Mouse (Mus musculus): ENCODE data around the gene Lrmda. TPM values are rescaled to one million over a fixed set of nuclear protein-coding genes. Genes with fewer than 3 reads are reported as not detected.

The Lrmda gene
- polyA plus RNA-seq, 1 experiment from 2014 or later = 0.23 TPM

- H3K9me3 ChIP-seq (replicated peaks) = no peaks in the 10 kb centered on the region
- H3K27ac ChIP-seq = 0 out of 2 replicates have a peak overlapping the region, but pooled peaks have one; percentile 18
- no peaks in the 10 kb centered on the region for H3K36me3 ChIP-seq
- H3K4me1 ChIP-seq = peaks cover 21% of the 10 kb centered on the region
- peak overlapping the region; percentile 15; the same call in 1 of the 2 replicates for H3K4me2 ChIP-seq
- peaks cover 15% of the 10 kb centered on the region; the same call in 1 of the 2 replicates for H3K27me3 ChIP-seq (replicated peaks)
- ATAC-seq = no peak
- no peak overlapping the region for H3K9ac ChIP-seq
- no peak overlapping the region for H3K4me3 ChIP-seq
- WGBS (ENCODE audit: insufficient replicate concordance) = 30% methylated on average over 2 of the region's 2 CpGs
These were observed 1.4 kb downstream of the Lrmda start for GRCm38 (mm10) chr14:22020885-22021284.

DNA sequence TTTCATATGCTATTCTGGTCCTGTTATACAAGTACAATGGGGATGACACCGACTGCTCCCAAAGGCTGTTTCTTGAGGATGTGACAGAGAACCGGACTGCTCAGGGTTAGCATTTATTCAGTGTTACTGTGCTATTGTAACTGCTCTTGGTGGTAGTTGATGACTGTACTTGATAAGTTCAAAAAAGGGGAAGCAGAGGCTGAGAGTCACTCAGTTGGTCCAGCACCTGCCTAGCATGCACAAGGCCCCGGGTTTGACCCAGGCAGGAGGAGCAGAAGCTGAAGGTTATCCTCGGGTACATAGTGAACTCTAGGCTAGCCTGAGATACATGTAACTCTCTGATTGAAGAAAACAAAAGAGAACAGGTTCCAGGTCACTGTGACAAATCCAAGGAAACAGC lies 4.0 kb downstream of the Lrmda start:
- no peak overlapping the region for H3K4me2 ChIP-seq
- H3K9me3 ChIP-seq (replicated peaks) = no peaks in the 10 kb centered on the region
- H3K4me1 ChIP-seq = peaks cover 21% of the 10 kb centered on the region
- H3K27ac ChIP-seq = no peak overlapping the region
- H3K4me3 ChIP-seq = no peak overlapping the region
- no peaks in the 10 kb centered on the region for H3K36me3 ChIP-seq
- ATAC-seq = no peak
- no peaks in the 10 kb centered on the region for H3K27me3 ChIP-seq (replicated peaks)
- H3K9ac ChIP-seq = no peak overlapping the region
- WGBS (ENCODE audit: insufficient replicate concordance) = 36% methylated on average over 4 of the region's 4 CpGs

GRCm38 (mm10) chr14:22035900-22036299 lies 16.4 kb downstream of the Lrmda start:
- no peak overlapping the region for H3K4me2 ChIP-seq
- no peaks in the 10 kb centered on the region for H3K9me3 ChIP-seq (replicated peaks)
- H3K36me3 ChIP-seq = no peaks in the 10 kb centered on the region
- no peaks in the 10 kb centered on the region for H3K4me1 ChIP-seq
- no peak overlapping the region for H3K27ac ChIP-seq
- ATAC-seq = no peak
- no peaks in the 10 kb centered on the region for H3K27me3 ChIP-seq (replicated peaks)
- H3K9ac ChIP-seq = no peak overlapping the region
- WGBS (ENCODE audit: insufficient replicate concordance) = 49% methylated on average over 3 of the region's 3 CpGs
- no peak overlapping the region for H3K4me3 ChIP-seq

GRCm38 (mm10) chr14:22036338-22036737 lies 16.8 kb downstream of the Lrmda start:
- H3K4me3 ChIP-seq = no peak overlapping the region
- no peak overlapping the region for H3K9ac ChIP-seq
- H3K36me3 ChIP-seq = no peaks in the 10 kb centered on the region
- no peaks in the 10 kb centered on the region for H3K4me1 ChIP-seq
- H3K4me2 ChIP-seq = no peak overlapping the region
- no peaks in the 10 kb centered on the region for H3K9me3 ChIP-seq (replicated peaks)
- no peak overlapping the region for H3K27ac ChIP-seq
- H3K27me3 ChIP-seq (replicated peaks) = no peaks in the 10 kb centered on the region
- WGBS (ENCODE audit: insufficient replicate concordance) = 75% methylated on average over 6 of the region's 6 CpGs
- ATAC-seq = no peak

DNA sequence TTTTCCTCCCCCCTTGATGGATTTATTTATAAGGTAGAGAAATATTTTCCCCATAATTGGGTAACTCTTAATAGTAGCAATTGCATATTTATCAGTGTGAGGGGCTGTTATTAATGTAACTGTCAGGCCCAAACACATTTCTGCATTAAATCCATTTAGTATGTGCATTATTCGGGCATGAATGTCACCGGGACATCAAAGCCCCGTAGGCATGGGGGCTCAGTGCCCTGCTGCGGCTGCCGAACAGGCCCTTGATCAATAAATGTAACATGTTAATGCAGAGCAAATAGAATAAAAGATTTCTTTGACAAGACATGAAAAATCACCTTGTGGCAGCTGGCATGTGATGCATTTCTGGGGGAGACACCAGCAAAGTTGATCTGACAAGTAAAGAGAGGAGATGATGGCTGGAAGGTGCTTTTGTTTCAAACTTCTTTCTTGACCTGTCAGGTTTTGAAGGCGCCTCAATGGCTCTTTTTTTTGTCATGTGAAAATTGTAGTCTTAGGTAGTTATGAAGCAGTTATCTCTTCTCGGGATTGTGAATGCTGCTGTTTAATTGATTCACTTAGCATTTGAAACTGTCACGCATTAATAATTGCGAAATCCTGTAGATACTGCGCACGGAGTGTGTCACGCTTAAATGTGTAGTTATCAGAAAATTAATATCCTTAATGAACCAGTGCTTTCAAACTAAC lies 17.4 kb downstream of the Lrmda start:
- ATAC-seq = no peak

GRCm38 (mm10) chr14:22037498-22038131 lies 18.1 kb downstream of the Lrmda start:
- Histone ChIP-seq H3K4me1 (no peaks in the 10 kb centered on the region), H3K27ac (no peak overlapping the region), H3K9me3 (replicated peaks) (no peaks in the 10 kb centered on the region), H3K4me2 (no peak overlapping the region), H3K27me3 (replicated peaks) (no peaks in the 10 kb centered on the region), H3K36me3 (no peaks in the 10 kb centered on the region), H3K9ac (no peak overlapping the region), H3K4me3 (no peak overlapping the region)
- WGBS (ENCODE audit: insufficient replicate concordance) = 74% methylated on average over 16 of the region's 16 CpGs
- ATAC-seq = no peak

More for the DNA sequence above, 17.4 kb downstream of the Lrmda start:
- Histone ChIP-seq H3K4me3 (no peak overlapping the region), H3K9ac (no peak overlapping the region), H3K4me1 (no peaks in the 10 kb centered on the region), H3K4me2 (no peak overlapping the region), H3K27me3 (replicated peaks) (no peaks in the 10 kb centered on the region), H3K9me3 (replicated peaks) (no peaks in the 10 kb centered on the region), H3K36me3 (no peaks in the 10 kb centered on the region), H3K27ac (no peak overlapping the region)
- WGBS (ENCODE audit: insufficient replicate concordance) = 81% methylated on average over 12 of the region's 12 CpGs

DNA sequence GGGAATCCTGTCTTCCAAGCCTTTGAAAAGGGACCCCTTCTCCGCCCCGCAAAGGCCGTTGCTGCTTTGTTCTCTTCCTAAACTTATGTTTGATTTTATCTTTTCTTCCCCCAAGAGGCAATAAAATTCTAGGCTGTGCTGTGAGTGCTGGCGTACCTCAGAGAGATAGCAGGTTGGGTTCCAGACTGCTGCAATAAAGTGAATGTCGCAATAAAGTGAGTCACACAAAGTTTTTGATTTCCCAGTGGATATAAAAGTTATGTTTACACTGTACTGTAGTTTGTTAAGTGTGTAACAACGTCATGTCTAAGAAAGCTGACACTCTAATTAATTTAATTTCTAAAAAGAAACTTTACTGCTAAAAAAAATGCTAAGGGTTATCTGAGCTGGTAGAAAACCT lies 22.6 kb downstream of the Lrmda start:
- H3K4me3 ChIP-seq = no peak overlapping the region
- H3K4me2 ChIP-seq = no peak overlapping the region
- no peaks in the 10 kb centered on the region for H3K27me3 ChIP-seq (replicated peaks)
- WGBS (ENCODE audit: insufficient replicate concordance) = 75% methylated on average over 6 of the region's 6 CpGs
- no peak overlapping the region for H3K9ac ChIP-seq
- no peaks in the 10 kb centered on the region for H3K9me3 ChIP-seq (replicated peaks)
- no peaks in the 10 kb centered on the region for H3K36me3 ChIP-seq
- H3K4me1 ChIP-seq = no peaks in the 10 kb centered on the region
- no peak for ATAC-seq
- no peak overlapping the region for H3K27ac ChIP-seq

DNA sequence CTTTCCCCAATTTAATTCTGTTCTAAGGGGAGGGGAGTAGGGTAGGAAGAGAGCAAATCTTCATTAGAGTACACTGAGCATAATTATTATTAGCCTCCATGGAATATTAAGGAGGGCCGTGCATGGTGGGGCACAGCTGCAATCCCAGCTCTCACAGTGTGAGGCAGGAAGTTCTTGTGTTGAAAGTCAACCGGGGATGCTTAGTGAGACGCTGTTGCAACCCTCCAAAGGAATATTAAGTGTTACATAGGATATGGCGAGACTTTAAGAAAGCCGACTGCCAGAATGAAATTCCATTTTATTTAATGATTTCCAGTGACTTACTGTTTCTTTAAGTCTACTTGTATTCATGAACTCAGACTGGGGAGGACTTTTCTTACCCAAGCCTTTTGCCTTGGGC lies 23.9 kb downstream of the Lrmda start:
- Histone ChIP-seq H3K27me3 (replicated peaks) (no peaks in the 10 kb centered on the region), H3K27ac (no peak overlapping the region), H3K9me3 (replicated peaks) (no peaks in the 10 kb centered on the region), H3K4me2 (no peak overlapping the region), H3K9ac (no peak overlapping the region), H3K4me3 (no peak overlapping the region), H3K36me3 (no peaks in the 10 kb centered on the region), H3K4me1 (peaks cover 9% of the 10 kb centered on the region)
- no peak for ATAC-seq
- 74% methylated on average over 5 of the region's 5 CpGs for WGBS (ENCODE audit: insufficient replicate concordance)

DNA sequence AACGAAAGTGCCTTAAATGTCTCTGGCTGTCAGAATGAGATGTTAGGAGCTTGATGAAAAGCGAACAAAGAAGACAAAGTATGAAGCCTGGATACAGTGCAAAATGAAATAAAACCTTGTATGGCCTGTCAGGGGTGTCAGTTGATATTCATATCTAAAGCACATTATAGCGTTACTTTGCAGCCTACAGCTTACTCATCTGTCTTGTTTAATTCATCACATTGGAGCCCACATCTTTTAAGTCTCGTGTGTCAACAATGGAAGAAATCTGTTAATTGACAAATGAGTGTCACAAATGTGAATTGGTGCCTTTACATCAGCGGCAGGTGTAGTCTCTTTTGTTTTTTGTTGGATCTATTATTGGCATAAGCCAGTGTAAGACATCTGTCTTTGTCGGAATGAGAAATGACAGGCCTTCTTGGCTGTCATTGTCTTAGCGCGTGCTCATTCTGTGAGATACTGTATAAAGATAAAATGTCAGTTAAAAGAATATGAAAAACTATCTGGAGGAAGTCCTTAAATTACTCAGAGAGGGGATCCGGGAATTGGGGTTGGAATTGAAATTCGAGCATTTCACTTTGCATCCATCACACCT lies 26.8 kb downstream of the Lrmda start:
- Histone ChIP-seq H3K36me3 (no peaks in the 10 kb centered on the region), H3K4me3 (no peak overlapping the region), H3K9ac (no peak overlapping the region), H3K27me3 (replicated peaks) (no peaks in the 10 kb centered on the region), H3K4me1 (peaks cover 29% of the 10 kb centered on the region), H3K4me2 (no peak overlapping the region), H3K9me3 (replicated peaks) (no peaks in the 10 kb centered on the region), H3K27ac (no peak overlapping the region)
- 76% methylated on average over 10 of the region's 10 CpGs for WGBS (ENCODE audit: insufficient replicate concordance)
- no peak for ATAC-seq

- H3K4me3 ChIP-seq = no peak overlapping the region
- no peaks in the 10 kb centered on the region for H3K36me3 ChIP-seq
- peaks cover 35% of the 10 kb centered on the region for H3K4me1 ChIP-seq
- ATAC-seq = peak; percentile 79
- H3K27me3 ChIP-seq (replicated peaks) = no peaks in the 10 kb centered on the region
- no peak overlapping the region for H3K9ac ChIP-seq
- 57% methylated on average over 18 of the region's 18 CpGs for WGBS (ENCODE audit: insufficient replicate concordance)
- H3K4me2 ChIP-seq = peak overlapping the region; percentile 53
- no peaks in the 10 kb centered on the region for H3K9me3 ChIP-seq (replicated peaks)
- peak overlapping the region; percentile 27 for H3K27ac ChIP-seq
These were observed 28.8 kb downstream of the Lrmda start for GRCm38 (mm10) chr14:22048068-22048899.

DNA sequence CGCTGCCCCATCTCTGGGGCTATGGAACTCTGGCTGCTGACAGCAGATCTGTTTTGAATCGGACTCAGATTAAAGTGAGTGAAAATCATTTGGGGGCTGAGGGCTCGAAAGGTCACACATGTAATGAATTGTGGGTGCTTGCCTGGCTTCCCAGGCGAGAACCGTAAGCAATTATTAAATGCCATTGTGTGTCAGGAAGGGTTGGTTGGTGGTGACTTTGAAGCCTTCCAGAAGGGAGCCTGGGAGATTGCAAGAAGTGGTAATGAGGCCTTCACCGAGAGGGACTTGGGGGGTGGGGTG lies 29.3 kb downstream of the Lrmda start:
- WGBS (ENCODE audit: insufficient replicate concordance) = 46% methylated on average over 6 of the region's 6 CpGs

DNA sequence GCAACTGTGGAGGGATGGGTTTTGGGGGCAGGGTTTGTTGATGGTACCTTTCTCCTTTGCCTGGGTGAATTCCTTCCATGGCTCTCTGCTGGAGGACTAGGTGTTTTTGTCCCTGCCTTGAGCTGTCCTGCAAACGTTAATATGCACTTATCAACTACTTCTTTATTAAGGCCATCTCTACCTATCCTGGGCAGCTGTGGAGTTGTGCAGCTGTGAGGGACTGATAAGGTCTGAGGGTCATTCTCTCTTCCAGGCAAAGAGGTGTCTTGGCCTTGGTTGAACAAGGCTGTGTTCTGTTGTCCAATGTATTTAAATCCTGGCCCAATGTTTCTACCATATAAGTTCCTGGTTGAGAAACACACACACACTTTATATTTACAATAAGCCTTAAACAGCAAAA lies 29.8 kb downstream of the Lrmda start:
- no peak overlapping the region for H3K9ac ChIP-seq
- H3K4me1 ChIP-seq = peaks cover 35% of the 10 kb centered on the region
- no peaks in the 10 kb centered on the region for H3K9me3 ChIP-seq (replicated peaks)
- ATAC-seq = peak; percentile 91
- H3K4me2 ChIP-seq = peak overlapping the region; percentile 53
- H3K27ac ChIP-seq = peak overlapping the region; percentile 27
- no peak overlapping the region for H3K4me3 ChIP-seq
- no peaks in the 10 kb centered on the region for H3K27me3 ChIP-seq (replicated peaks)
- H3K36me3 ChIP-seq = no peaks in the 10 kb centered on the region
- WGBS (ENCODE audit: insufficient replicate concordance) = 10% methylated on average over 1 of the region's 1 CpGs

More for the DNA sequence above, 29.3 kb downstream of the Lrmda start:
- peak overlapping the region; percentile 27 for H3K27ac ChIP-seq
- peak; percentile 38 for ATAC-seq
- H3K4me2 ChIP-seq = peak overlapping the region; percentile 53
- no peaks in the 10 kb centered on the region for H3K27me3 ChIP-seq (replicated peaks)
- H3K36me3 ChIP-seq = no peaks in the 10 kb centered on the region
- H3K9ac ChIP-seq = no peak overlapping the region
- no peak overlapping the region for H3K4me3 ChIP-seq
- H3K9me3 ChIP-seq (replicated peaks) = no peaks in the 10 kb centered on the region
- H3K4me1 ChIP-seq = peaks cover 35% of the 10 kb centered on the region
